ENCODE assay signal across 14 mouse cellular contexts in genomic region chr8:95202056-95202570, GRCm38 (mm10). TPM values are rescaled to one million over a fixed set of nuclear protein-coding genes. Genes with fewer than 3 reads are reported as not detected.
DNase-seq lines count a peak whose midpoint lies in the region; TF ChIP-seq lines count a peak whose summit lies in the region.
"Had no signal": no experiment of that assay in that cellular context is flagged by ENCODE, and none has a peak within 500 bp of the region (broad histone marks: within the 10 kb centered on the region; RNA-seq: fewer than 3 reads in every experiment).

No protein-coding gene starts in this region.

- DNase-seq in cerebellum, postnatal 14 days = peak; percentile 47 to 53
- DNase-seq in cerebellum, adult 11-12 months = no peak
- peak; percentile 57 for DNase-seq in kidney, adult 18-20 months
- DNase-seq in kidney, postnatal 14 days = peak; percentile 28
- no peak for DNase-seq in layer of hippocampus, postnatal 10 days (ENCODE audit: low spot score in 2 of 2)
- no peak for DNase-seq in heart, embryonic 10.5 days (ENCODE audit: low spot score)
- DNase-seq in left cerebral cortex, postnatal 14 days (ENCODE audit: low spot score in 2 of 2) = no peak
- DNase-seq: lung, embryonic 14.5 days; retina, postnatal 1 day had no signal

- 75% methylated on average over 8 of the region's 8 CpGs for WGBS in heart, embryonic 10.5 days

- H3K27me3 ChIP-seq in ES-Bruce4 (ENCODE audit: control insufficient read depth, insufficient read depth, low read length, poor library complexity, severe bottlenecking) = no peaks in the 10 kb centered on the region
- H3K27me3 ChIP-seq in heart, embryonic 10.5 days (ENCODE audit: insufficient read depth, poor library complexity, severe bottlenecking) = no peaks in the 10 kb centered on the region
- H3K27me3 ChIP-seq: forebrain, embryonic 15.5 days; heart, embryonic 15.5 days; midbrain, embryonic 12.5 days had no signal

- H3K4me1 ChIP-seq in ES-Bruce4 (ENCODE audit: control insufficient read depth, insufficient read depth, low read length) = no peaks in the 10 kb centered on the region
- H3K4me1 ChIP-seq in heart, embryonic 10.5 days = peaks cover 17% of the 10 kb centered on the region
- H3K4me1 ChIP-seq: midbrain, embryonic 12.5 days had no signal

- peak overlapping the region; percentile 37; the same call in 1 of the 2 replicates for H3K9ac ChIP-seq in ES-Bruce4 (ENCODE audit: low read depth, poor library complexity, severe bottlenecking)
- H3K9ac ChIP-seq: forebrain, embryonic 15.5 days; heart, embryonic 15.5 days; lung, embryonic 14.5 days; midbrain, embryonic 12.5 days had no signal

- no peak for TF ChIP-seq EP300 in ES-Bruce4 (IDR thresholded peaks at IDR 0.05; ENCODE audit: insufficient read depth, low read depth, low read length)

- TF ChIP-seq POLR2A in ES-Bruce4 (IDR thresholded peaks at IDR 0.05; ENCODE audit: insufficient read depth, low read length) = no peak

- intact Hi-C loops in left cerebral cortex, postnatal 14 days (cut with DNase I) = loop anchor here (5.0 to 10.0 kb wide), 4 partner anchors 67 to 257 kb away; no protein-coding TSS in a partner anchor

- H3K9me3 ChIP-seq in ES-Bruce4 (replicated peaks; ENCODE audit: control insufficient read depth, insufficient read depth, low read length, poor library complexity, severe bottlenecking) = no peaks in the 10 kb centered on the region
- no peaks in the 10 kb centered on the region for H3K9me3 ChIP-seq in heart, embryonic 10.5 days
- H3K9me3 ChIP-seq: forebrain, embryonic 15.5 days; heart, embryonic 15.5 days; midbrain, embryonic 12.5 days had no signal

- no peak overlapping the region for H3K4me3 ChIP-seq in ES-Bruce4 (ENCODE audit: low read depth, low read length)
- no peak overlapping the region for H3K4me3 ChIP-seq in heart, embryonic 10.5 days
- H3K4me3 ChIP-seq: forebrain, embryonic 15.5 days; heart, embryonic 15.5 days; midbrain, embryonic 12.5 days had no signal

- no peak for TF ChIP-seq CTCF in ES-Bruce4 (IDR thresholded peaks at IDR 0.05; ENCODE audit: low read depth, low read length)

- no peaks in the 10 kb centered on the region for H3K36me3 ChIP-seq in ES-Bruce4 (ENCODE audit: control insufficient read depth, insufficient read depth, low read length, poor library complexity, severe bottlenecking)
- H3K36me3 ChIP-seq in heart, embryonic 10.5 days = no peaks in the 10 kb centered on the region
- H3K36me3 ChIP-seq: forebrain, embryonic 15.5 days; heart, embryonic 15.5 days; midbrain, embryonic 12.5 days had no signal

- H3K27ac ChIP-seq in ES-Bruce4 (ENCODE audit: insufficient read depth, low read length) = no peak overlapping the region
- H3K27ac ChIP-seq in heart, embryonic 10.5 days = no peak overlapping the region
- H3K27ac ChIP-seq: forebrain, embryonic 15.5 days; heart, embryonic 15.5 days; macrophage; midbrain, embryonic 12.5 days had no signal

RNA-seq across cellular contexts. Expression of gene Kifc3, which starts 0.5 kb away (rescaled TPM):
- polyA plus RNA-seq in ES-Bruce4 (2011; ENCODE audit: insufficient read depth, insufficient read length, low read depth, missing spikeins) = 19.0 and 22.2 TPM in 2 replicates
- 10 to 100 TPM; 72.4 to 90.2 TPM for total RNA-seq in layer of hippocampus, postnatal 10 days (2021)
- polyA plus RNA-seq in heart, embryonic 10.5 days (2016; fragmentation: Nextera tagmentation; extraction: Ambion mirVana) = 13.9 and 15.3 TPM in 2 replicates
- 10 to 100 TPM; 52.9 to 60.3 TPM for total RNA-seq in left cerebral cortex, postnatal 14 days (2021)

Comparison
In these comparisons a context has a peak if more than half of its experiments do, and no peak if none do; other contexts are left out.
1. DNase-seq: peak in cerebellum, postnatal 14 days (2 of 2), kidney, adult 18-20 months (single experiment) and kidney, postnatal 14 days (single experiment); none in cerebellum, adult 11-12 months (single experiment), layer of hippocampus, postnatal 10 days (0 of 2), heart, embryonic 10.5 days (single experiment) and left cerebral cortex, postnatal 14 days (0 of 2).